Mouse (Mus musculus): ENCODE measurements around the gene Cir1.

GRCm38 (mm10) chr2:73313117-73313501, 608 bp upstream of the Cir1 start:
- TF ChIP-seq USF1 (IDR thresholded peaks at IDR 0.05; ENCODE audit: low read depth) (no peak), TCF3 (IDR thresholded peaks at IDR 0.05; ENCODE audit: insufficient read length, low read depth) (no peak), CEBPB (IDR thresholded peaks at IDR 0.05; ENCODE audit: insufficient read depth, poor library complexity, severe bottlenecking) (no peak), MAX (IDR thresholded peaks at IDR 0.05; ENCODE audit: low read depth) (no peak)
